Mouse (Mus musculus): ENCODE data around the gene Nt5c2.

The Nt5c2 gene

DNA sequence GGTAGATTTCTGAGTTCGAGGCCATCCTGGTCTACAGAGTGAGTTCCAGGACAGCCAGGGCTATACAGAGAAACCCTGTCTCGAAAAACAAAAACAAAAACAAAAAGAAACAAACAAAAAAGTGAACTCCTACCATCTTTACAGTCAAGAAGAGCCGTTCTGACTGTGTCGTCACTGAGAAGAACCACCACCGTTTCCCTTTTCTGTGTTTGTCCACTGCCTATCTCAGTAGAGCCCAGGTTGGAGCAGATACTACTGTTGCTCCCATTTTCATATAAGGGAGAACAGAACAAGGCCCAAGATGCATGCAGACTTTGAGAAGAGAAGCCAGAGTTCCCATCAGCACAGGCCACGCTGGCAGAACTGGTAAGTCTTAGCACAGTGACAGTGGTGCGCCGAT lies 124.3 kb downstream of the Nt5c2 start:
- DNase-seq (ENCODE audit: extremely low read depth, low read depth): peak; percentile 48

GRCm38 (mm10) chr19:46889666-46890065 lies 125.3 kb downstream of the Nt5c2 start:
- no peak for DNase-seq (ENCODE audit: extremely low read depth, low read depth)

DNA sequence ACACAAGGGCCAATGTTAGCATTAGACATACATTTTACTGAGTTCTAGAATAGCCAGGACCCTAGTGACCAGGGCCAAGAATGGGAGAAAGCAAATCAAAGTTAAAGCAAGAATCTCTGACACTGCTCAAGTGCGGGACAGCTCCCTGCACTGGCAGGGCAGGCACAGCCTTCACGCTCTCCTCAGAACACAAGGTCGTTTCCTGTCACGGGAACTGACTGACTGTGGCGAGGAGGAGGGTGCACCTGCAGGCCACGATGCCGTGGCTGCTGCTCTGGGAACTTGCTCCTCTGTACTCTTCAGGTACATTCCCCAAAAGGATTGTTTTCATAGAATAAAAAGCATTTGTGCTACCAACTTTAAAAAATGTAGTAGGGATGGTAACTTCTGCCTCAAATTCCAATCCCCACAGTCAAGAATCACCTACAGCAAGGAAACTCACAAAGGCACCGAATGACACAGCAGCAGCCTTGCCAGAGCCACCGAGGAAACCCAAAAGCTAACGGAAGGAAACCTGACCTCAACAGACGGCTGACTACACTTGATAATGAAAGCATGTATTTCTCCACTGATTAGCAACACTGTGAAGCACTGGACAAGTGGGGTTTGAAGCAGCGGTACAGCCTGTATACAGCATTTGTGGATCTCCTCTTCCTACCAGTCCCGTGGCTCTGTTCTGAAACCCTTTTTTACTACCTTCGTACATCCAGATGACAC lies 127.0 kb downstream of the Nt5c2 start:
- DNase-seq (ENCODE audit: extremely low read depth, low read depth): peak; percentile 98

DNA sequence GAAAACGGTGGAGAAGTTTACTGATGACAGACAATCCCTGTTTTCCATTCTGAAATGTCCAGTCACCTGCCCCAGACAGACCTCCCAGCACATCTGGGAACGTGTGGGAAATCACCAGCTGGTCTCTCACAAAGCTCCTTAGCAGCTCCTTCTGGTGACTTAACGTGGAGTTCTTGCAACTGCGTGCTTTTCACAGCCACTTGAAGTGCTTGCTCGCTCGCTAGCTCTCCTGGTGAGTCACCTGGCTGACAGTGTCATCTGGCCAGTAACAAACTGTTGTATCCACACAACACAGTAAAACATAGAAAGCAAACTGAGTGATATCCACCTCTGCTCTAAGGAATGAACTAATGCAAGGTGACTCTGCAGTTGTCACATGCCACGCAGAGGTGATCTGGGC lies 128.1 kb downstream of the Nt5c2 start:
- DNase-seq (ENCODE audit: extremely low read depth, low read depth): no peak

DNA sequence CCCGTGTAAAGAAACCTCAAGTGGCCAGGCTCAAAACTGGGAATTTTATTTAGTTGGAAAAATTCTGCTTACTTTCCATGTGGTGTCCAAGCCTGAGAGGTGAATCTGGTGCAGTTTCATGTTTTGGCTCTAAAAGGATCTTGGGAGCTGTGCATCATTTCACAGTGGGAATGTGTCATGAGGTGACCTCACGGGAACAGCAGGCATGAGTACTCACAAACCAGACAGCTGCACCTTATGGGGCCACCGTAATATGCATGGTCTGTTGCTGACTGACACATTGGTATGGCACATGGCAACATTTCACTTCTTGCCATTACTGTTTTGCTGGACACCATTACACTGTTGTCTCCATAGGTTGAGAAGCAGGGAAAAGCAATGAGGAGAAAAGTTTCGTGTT lies 129.6 kb downstream of the Nt5c2 start:
- no peak for DNase-seq (ENCODE audit: extremely low read depth, low read depth)

DNA sequence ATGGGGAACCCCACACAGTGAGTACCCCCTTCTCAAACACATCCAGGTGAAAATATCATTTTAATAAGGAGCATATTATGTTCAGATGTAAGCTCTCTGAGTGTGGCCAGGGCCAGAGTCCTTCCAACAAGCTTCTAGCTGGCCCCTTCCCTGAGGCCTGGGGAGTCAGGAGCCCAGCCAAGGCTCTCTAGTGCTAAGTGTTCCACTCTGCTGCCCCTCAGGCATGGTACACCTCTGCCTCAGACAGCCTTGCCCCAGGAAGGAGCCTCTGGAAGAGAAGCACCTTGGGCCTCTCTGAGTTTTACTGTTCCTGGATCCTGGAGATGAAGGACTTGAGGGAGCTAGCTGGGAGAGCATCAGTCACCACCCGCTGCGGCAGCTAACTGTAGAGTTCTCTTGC lies 135.1 kb downstream of the Nt5c2 start:
- no peak for DNase-seq (ENCODE audit: extremely low read depth, low read depth)

DNA sequence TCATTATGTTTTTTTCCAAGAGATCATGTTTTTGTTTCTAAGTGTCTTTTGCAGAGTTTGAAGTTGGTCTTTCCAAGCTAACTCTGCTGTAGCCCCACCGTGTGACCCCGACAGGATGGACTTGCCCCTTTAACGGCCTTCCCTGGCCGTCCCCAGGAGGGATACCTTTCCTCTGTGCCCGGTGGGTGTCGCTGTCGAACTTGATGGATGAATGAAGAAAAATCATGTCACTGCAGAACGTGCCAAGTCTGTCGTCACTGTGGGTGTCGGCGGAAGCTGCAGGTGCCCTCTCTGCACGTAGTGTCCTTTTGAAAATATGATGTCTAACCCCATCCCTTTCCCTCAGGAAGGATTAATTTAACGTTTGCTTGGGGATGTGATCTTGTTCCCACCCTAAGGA lies 136.6 kb downstream of the Nt5c2 start:
- no peak for DNase-seq (ENCODE audit: extremely low read depth, low read depth)

GRCm38 (mm10) chr19:46877886-46878285 lies 137.1 kb downstream of the Nt5c2 start:
- DNase-seq (ENCODE audit: extremely low read depth, low read depth): no peak

DNA sequence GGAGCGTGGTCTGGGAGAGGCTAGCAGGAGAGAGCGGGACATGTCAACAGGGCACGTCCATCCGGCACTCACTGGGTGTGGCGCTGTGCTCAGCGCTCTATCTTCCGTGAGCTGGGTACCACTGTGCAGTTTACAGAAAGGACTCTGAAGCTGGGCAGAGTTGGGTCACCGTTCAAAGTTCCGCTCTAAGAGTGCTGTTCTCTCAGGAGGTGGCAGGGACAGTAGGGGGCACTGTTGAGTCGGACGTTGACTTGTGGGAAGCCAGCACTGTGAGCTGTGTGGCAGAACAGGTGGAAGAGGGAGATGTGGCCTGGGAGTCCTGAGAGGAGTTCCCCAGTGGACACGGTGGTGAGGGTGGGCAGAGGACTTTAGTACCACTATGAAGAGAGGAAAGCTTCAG lies 139.2 kb downstream of the Nt5c2 start:
- peak; percentile 75 for DNase-seq (ENCODE audit: extremely low read depth, low read depth)

DNA sequence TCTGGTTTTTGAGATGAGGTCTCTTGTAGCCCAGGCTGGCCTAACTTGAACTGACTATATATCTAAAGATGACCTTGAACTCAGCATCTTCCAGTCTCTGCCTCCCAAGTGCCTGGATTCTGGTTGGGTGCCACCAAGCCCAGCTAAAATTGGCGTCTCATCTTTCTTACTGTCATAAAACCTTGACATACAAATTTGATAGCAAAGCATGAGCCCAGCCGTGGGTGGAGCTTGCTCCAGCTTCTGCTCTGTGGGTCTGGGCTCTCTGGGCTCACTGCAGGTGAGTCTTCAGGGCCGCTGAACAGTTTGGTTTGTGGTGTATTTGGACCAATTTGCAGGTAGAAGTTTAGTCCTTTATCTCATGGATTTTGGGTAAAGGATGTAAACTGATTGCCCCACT lies 141.0 kb downstream of the Nt5c2 start:
- no peak for DNase-seq (ENCODE audit: extremely low read depth, low read depth)

GRCm38 (mm10) chr19:46871651-46872050 lies 143.3 kb downstream of the Nt5c2 start:
- DNase-seq (ENCODE audit: extremely low read depth, low read depth): no peak

DNA sequence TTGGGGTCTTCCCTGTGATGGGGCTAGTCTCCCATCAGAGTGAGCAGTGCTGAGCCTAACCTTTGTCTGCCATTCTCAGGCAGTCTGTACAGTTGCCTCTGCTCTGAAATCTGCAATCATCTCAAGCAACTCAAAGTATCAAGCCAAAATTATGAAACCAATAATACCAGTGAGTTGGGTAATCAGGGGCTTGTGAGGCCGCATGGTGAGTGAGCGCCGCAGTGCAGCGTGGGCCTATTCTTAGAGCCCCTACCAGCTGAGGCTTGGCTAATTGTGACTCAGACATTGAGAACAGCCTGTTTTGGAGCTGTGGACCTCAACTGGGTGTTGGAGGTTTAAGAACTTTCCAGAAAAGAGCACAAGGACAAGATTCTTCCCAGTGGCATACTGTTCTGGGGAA lies 143.9 kb downstream of the Nt5c2 start:
- no peak for DNase-seq (ENCODE audit: extremely low read depth, low read depth)

- peak; percentile 69 for DNase-seq (ENCODE audit: extremely low read depth, low read depth)
Observed at GRCm38 (mm10) chr19:46869526-46869925, 145.4 kb downstream of the Nt5c2 start.

DNA sequence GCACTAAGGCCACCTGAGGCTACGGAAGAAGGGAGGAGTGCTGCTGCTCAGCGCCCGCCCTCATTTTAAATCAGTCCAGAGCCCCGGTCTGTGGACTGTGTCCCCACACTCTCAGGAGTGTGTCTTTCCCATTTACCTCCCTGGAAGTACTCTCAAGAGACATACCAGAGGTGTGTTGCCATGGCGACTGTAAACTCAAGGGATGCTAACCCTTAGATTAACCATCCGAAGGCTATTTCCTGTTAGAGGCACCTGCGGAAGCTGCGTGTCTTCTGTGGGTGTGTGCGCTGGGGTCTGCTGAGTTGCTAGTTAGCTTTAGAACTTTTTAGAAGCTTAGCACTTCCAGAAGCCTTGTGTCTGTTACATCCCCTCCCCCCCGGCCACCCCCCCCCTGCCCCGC lies 145.9 kb downstream of the Nt5c2 start:
- no peak for DNase-seq (ENCODE audit: extremely low read depth, low read depth)

- DNase-seq (ENCODE audit: extremely low read depth, low read depth): no peak
Observed at GRCm38 (mm10) chr19:46865381-46865780, 149.6 kb downstream of the Nt5c2 start.

DNA sequence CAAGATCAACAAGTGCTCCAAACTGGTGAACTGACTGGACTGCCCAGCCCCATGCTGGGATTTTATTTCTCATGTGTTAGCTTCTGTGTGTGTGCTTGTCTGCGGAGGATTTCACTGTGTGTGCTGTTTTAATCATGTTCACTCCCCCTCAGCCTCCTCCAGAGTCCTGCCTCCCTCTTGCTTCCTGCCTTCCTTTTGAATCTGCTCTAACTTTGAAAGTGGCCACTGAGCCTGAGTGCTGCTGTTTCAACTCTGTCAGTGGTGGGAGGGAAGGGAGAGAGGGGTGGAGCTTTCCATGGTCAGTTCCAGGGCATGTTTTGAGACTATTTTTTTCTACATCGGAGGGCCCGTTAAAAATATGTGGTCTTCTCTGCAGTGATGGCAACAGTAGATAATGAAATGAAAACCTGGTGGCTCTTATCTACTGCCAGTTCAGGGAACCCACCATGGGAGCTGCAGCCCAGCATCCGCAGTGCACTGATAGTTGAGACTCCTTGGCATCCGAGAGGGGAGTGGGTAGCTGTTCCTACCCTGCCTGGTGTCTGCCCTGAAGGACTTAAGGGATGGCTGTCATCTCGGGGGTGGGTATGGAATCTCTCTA lies 150.1 kb downstream of the Nt5c2 start:
- DNase-seq (ENCODE audit: extremely low read depth, low read depth): peak; percentile 54

- peak; percentile 84 for DNase-seq (ENCODE audit: extremely low read depth, low read depth)
Observed at GRCm38 (mm10) chr19:46864079-46864478, 150.9 kb downstream of the Nt5c2 start.

DNA sequence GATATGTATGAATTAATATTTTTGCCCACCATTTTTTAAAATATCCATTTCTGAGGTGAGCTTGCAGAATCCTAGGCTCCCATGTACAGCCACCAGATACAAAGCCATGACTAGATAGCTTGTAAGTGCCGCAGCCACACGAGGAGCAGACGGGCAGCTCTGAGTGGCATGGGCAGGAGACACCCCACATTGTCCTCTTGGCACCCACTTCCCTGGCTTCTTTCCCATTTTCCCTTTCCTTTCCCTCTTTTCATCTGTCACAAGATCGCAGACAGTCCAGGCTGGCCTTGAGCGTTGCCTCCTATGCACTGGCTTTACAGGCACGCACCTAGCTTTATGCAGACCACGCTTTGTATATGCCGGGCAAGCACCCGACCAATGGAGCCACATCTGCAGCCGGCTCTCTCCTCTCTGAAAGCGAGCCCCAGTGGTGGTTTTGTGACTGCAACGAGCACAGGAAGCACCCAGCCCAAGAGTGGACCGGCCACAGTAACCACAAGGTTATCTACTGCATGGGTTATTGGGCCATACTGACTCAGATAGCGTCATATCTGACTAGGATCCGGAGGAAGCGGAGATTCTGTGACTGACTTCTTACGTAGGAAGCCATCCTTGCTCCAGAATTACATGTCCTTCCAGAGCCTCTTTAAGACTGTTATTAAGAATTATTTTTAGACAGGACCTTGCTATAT lies 151.6 kb downstream of the Nt5c2 start:
- DNase-seq (ENCODE audit: extremely low read depth, low read depth): peak; percentile 81

DNA sequence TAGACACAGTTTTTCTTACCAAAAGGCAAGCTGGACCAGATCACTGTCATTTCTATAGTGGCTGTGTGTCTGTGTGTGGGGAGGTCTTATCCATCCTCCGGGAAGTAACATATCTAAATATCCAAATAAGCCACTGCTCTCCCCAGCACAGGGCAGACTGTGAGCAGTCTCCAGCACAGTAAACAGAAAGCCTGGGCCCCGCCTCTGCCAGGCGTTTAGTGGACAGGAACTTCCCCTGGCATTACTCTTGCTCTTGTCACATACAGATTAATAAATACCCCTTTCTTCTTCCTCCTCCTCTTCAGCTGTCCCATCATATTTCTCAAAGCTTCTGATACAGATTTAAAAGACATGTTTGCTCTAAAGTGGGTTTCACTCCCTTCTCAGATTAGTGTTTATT lies 152.4 kb downstream of the Nt5c2 start:
- no peak for DNase-seq (ENCODE audit: extremely low read depth, low read depth)

- no peak for DNase-seq (ENCODE audit: extremely low read depth, low read depth)
Observed at GRCm38 (mm10) chr19:46858200-46858599, 156.8 kb downstream of the Nt5c2 start.

GRCm38 (mm10) chr19:46857277-46857989 lies 157.5 kb downstream of the Nt5c2 start:
- DNase-seq (ENCODE audit: extremely low read depth, low read depth): no peak

GRCm38 (mm10) chr19:46856780-46857179 lies 158.2 kb downstream of the Nt5c2 start:
- no peak for DNase-seq (ENCODE audit: extremely low read depth, low read depth)
